Mouse (Mus musculus) heart, adult 2 months (tissue): ENCODE measurements at regions not wholly inside any gene's neighbourhood (a gene's known extent, or its start where the extent isn't known, plus 50 kb on each side); places are given as distances from the start of the nearest gene placed in this dataset.

Experiments
- CTCF ChIP-seq: fragments of 200-600 bp; IDR thresholded peaks from 2 replicates; pipeline ENCODE4 v1.8.1; 2022; ENCODE audit warnings: antibody characterized with exemption, mild to moderate bottlenecking, moderate library complexity
- POLR2A ChIP-seq: fragments of 200-500 bp; IDR thresholded peaks from 2 replicates; pipeline ENCODE4 v1.6.1; 2011; ENCODE audit warnings: mild to moderate bottlenecking, low read depth, low read length, control low read depth; ENCODE audit not compliant: insufficient read depth

DNA sequence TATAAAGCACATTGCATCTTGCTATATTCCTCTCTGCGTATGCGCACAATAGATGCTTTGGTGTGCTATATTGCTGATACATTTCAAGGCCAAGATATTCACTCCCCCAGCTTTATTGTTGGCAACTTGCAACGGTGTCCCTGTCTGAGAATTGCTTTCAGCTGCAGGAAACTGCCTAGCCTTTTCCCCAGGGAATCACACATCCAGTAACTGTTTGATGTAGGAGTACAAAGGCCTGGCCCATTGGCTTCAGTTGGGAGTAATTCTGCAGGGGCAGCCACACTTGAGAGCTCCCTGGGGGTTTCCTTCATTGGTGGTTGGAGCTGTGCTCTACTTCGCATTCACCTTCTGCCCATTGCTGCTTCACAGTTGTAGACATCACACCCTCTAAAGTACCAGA is 132.8 kb downstream of the Cxxc4 start:
- TF ChIP-seq POLR2A = no peak
- no peak for TF ChIP-seq CTCF
